Mouse (Mus musculus) heart, adult 18-20 months (tissue): ENCODE measurements around the gene Kcnq1. TPM values are rescaled to one million over a fixed set of nuclear protein-coding genes. Genes with fewer than 3 reads are reported as not detected.

Experiments
- DNase-seq, 2 experiments: peaks; one replicate each; pipeline ENCODE4 v3.0.0; 2021 to 2022; ENCODE audit warnings: mixed read lengths in 1 of 2
- total RNA-seq, 2 experiments: library from RNA; stranded (reverse); gene quantifications; 2 replicates each; pipeline ENCODE4 v1.2.3; 2021

Kcnq1 gene
- total RNA-seq, 2 experiments from 2014 or later, result 33.8 to 36.4 TPM

GRCm38 (mm10) chr7:143273747-143274146 lies 167.6 kb downstream of the Kcnq1 start:
- DNase-seq, result no peak

DNA sequence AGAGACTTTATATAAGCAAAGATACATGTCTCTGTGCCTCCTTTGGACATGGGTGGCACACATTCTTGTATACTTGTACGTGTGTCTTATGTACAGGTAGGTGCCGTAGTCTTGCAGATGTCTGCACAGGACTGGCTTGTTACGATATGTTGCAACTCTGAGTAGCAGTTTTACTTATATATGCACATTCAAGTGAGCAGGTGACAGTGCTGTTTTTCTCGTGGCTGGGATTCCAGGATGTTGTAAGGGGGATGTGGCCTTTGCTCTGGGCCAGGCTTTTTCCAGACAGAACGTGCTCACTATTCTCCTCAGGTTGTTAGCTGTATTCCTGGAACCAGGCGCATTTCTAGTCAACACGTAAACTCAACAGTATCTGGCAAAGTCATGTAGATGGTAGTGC lies 168.9 kb downstream of the Kcnq1 start:
- no peak for DNase-seq

- no peak for DNase-seq
Measured at GRCm38 (mm10) chr7:143283625-143284024, 177.5 kb downstream of the Kcnq1 start.

DNA sequence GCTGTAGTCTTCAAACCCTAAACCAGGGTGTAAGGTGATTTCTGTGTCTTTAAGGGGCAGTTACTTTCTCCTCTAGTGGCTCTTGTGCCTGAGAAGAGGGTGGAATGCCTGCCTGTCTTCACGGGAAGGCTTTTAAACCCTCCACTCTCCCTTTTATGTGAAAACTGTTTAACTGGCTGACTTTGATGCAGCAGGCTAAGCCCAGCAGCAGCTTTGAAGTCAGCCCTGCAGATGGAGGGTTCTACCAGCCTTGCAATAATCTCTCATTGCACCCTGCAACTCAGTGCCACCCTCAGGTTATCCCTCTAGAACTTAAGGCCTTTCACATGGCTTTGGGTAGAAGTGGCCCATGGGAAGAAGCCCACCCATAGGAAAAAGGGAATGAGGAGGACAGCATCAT lies 178.7 kb downstream of the Kcnq1 start:
- DNase-seq, result no peak

DNA sequence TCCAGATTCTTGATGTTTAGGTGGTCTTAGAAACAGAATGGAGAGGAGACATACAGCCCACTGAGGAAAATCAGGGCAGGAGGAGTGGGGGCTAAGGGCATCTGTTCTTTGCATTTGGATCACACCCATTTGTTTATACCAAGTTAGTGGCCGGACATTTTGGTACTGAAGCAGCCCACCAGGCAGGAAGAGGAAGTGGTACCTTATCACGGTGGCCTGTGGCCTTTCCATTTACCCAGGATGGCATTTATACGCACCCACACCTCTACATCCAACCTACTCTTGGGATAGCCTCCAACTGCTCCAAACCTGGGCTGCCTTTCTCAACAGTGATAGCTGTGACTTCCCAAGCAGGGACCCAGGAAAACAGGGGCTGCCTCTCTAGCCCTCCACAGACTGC lies 179.3 kb downstream of the Kcnq1 start:
- DNase-seq, result no peak

GRCm38 (mm10) chr7:143286532-143287290 lies 180.5 kb downstream of the Kcnq1 start:
- DNase-seq, result no peak

- DNase-seq, result no peak
Measured at GRCm38 (mm10) chr7:143288135-143288534, 182.0 kb downstream of the Kcnq1 start.

GRCm38 (mm10) chr7:143289082-143289849 lies 183.1 kb downstream of the Kcnq1 start:
- DNase-seq, result no peak

GRCm38 (mm10) chr7:143294690-143295355 lies 188.7 kb downstream of the Kcnq1 start:
- peak in 1 of 2 experiments; percentile 35 for DNase-seq

DNA sequence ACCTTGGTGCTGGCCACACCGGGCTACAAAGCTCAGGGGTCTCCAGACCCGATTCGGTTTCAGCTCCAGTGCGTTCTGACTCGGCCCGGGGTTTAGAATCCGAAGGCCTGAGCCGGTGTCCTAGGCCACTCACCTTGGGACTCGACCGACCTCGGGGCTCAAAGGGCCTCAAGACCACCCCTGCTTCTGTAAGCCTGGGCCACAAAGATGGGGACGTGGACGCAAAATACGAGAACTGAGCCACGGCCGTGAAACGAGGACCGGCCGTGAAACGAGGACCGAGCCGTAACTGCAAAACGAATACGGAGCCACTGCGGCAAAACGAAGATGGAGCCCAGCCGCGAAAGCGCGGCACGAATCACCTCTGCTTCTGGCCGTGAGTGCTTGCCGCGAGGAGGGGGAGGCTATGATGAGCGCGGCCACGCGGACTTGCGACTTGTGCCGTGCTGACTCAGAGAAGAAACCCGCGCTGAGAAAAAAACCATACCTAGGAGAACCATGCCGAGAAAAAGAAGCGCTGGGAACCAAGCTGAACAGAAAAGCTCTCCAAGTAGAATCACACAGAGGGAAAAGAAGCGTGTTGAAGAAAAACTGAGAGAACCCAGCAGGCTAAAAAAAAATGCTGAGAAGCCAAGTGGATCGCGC lies 189.3 kb downstream of the Kcnq1 start:
- peak; percentile 45 to 54 for DNase-seq

DNA sequence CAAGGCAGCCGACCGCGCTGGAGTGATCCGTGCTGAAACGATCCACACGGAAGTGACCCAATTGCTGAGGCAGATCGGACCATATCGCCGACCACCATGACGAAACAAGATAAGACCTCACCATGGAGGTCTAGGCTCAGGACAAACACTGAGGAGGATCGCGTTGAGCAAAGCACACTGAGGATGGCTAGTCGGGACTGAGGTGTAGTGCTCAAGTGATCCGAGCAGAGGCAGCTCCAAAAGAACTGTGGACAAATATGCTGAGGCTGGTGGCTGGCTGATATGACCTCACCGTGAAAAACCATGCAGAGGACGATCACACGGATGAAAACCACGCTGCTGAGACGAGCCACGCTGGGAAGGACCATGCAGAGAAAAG lies 189.8 kb downstream of the Kcnq1 start:
- no peak for DNase-seq

GRCm38 (mm10) chr7:143296384-143296801 lies 190.2 kb downstream of the Kcnq1 start:
- peak; percentile 94 to 96 for DNase-seq

- DNase-seq, result no peak
Measured at GRCm38 (mm10) chr7:143300037-143300436, 193.9 kb downstream of the Kcnq1 start.

GRCm38 (mm10) chr7:143300681-143301080 lies 194.5 kb downstream of the Kcnq1 start:
- DNase-seq, result no peak

- no peak for DNase-seq
Measured at GRCm38 (mm10) chr7:143302156-143302555, 196.0 kb downstream of the Kcnq1 start.

DNA sequence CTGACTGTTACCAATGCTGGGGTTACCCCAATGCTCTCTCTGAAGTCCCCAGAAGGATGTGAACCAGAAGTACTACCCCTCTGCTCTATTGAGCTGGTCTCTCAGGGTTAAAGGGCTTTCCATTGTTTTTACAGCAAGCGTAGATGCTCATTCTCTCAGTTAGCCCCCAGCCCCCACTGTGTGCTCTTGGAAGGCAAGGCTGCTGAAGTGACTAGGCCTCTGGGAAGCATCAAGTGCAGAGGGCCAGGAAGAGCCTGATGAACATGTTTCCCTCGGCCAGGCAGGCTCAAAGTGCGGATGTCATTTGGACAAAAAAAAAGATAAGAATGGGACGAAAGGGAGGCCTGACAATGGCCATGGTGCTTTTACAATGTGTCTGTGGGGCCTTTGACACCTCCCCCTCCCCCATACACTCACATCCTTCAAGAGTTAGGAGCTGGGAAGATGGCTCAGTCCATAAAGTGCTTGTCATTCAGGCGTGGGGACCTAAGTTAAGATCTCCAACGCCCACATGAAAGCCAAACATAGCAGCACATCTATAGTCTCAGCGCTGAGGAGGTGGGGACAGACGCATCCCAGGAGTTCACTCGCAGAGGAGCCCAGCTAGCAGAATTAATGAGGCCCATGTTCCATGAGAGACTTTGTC lies 196.6 kb downstream of the Kcnq1 start:
- DNase-seq, result no peak

- no peak for DNase-seq
Measured at GRCm38 (mm10) chr7:143303557-143303956, 197.4 kb downstream of the Kcnq1 start.

DNA sequence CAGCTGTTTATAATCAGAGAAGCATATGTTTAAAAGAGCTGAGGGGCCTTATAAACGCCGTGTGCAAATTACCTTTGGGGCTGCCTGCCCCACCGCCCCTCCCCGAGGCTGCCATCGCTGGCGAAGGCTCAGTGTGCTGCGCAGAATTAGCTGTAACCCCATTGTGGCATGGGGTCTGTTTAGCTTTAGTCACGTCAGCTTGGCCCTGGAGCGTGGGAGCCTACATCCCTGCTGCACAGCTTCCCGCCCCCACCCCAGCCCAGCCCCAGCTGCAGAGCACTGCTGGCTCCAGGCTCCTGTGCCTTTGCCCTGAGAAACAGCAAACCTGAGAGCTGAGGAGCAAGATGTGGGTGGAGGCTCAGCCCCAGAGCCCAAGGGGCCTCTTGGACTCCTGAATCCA lies 199.6 kb downstream of the Kcnq1 start:
- DNase-seq, result no peak

- DNase-seq, result no peak
Measured at GRCm38 (mm10) chr7:143308001-143308400, 201.8 kb downstream of the Kcnq1 start.

- no peak for DNase-seq
Measured at GRCm38 (mm10) chr7:143310311-143310710, 204.1 kb downstream of the Kcnq1 start.

DNA sequence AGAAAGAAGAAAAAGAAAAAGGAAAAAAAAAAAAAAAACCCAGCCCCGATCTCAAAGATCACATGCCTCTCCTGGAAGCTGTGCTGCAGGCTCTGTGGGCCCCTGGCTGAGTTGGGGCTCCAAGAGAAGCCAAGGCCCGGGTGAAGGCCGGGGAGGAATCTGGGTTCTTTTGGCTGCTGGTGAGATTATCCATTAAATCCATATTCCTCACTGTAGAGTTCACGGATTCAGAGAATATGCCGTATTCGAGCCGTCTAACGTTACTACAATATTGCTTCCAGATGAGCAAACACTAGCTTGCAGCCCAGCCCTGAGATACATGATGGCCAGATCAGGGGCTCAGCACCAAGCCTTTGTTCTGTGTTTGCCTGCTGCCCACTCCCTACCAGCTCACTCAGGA lies 204.7 kb downstream of the Kcnq1 start:
- DNase-seq, result no peak

GRCm38 (mm10) chr7:143311471-143311870 lies 205.3 kb downstream of the Kcnq1 start:
- no peak for DNase-seq
